Mouse (Mus musculus) intestine, embryonic 14.5 days (tissue): ENCODE measurements around the gene Actr3. TPM values are rescaled to one million over a fixed set of nuclear protein-coding genes. Genes with fewer than 3 reads are reported as not detected.

Source experiments
- polyA plus RNA-seq: library from polyadenylated mRNA; unstranded; fragments of >200 nt; fragmentation: Nextera tagmentation; extraction: Ambion mirVana; gene quantifications from 2 replicates; pipeline ENCODE4 v1.2.1, GENCODE M21; 2014

Actr3 gene
- polyA plus RNA-seq, 1 experiment from 2014 or later: 349 TPM

Other genes with a start within 250 kb of the Actr3 start
- gene Slc35f5, start 124.9 kb upstream of the Actr3 start, polyA plus RNA-seq: 49.1 and 51.4 TPM in 2 replicates
- 5.7 and 6.3 TPM in 2 replicates for gene Gpr39, start 241.3 kb upstream of the Actr3 start, polyA plus RNA-seq